Mouse (Mus musculus) skeletal muscle tissue, adult 2 months (tissue): ENCODE data around the gene Mnx1.
"Not testable (repeated sequence)": the region's sequence is repeated elsewhere in the genome, so short reads cannot be mapped to it uniquely, and the experiment has no call there.

Experiments used
- DNase-seq: peaks from one replicate; pipeline ENCODE4 v3.0.0-alpha.2; 2012; ENCODE audit warnings: low read depth, low spot score

Mnx1 gene

GRCm38 (mm10) chr5:29469501-29469900, 8.8 kb downstream of the Mnx1 start:
- DNase-seq = no peak

- DNase-seq = no peak
Measured at GRCm38 (mm10) chr5:29468351-29469065, 9.8 kb downstream of the Mnx1 start.

DNA sequence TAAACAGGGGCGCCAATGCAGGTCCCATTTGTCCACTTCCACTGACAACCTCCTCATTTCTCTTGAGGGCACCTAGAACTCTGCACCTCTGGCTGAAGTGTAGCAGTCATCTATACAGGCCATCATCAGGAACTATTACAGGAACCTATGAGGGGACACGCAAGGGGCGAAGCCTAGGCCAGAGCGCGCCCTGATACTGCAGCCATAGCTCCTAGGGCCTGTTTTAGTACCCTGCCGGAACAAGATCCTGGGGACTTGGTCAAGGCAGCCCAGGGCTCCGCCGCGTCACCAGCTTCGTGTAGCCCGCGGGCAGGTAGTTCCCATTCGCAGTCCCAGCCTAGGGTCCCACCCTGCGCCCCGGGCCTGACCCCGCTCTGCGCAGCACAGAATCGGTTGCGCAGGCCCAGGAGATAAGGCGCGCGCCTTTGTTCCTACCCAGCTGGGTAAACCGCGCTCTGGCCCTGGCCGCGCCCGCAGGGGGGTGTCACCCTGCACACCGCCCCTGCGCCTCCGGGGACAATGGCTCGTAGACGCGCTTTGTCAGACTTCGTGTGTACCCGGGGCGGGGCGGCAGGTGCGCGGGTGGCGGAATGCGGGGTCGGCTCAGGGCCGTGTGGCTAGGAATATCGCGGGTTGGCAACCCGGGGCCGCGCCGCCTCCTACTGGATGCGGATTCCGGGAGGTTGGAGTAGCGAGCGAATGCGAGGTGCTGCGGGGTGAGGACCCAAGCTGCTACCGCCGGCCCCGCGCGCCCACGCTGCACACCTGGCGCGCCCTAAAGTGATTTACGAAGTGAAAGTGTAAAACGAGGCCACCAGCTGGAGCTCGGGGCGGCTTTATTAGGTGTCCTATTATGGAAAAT, 10.6 kb downstream of the Mnx1 start:
- DNase-seq = no peak

- no peak for DNase-seq
Measured at GRCm38 (mm10) chr5:29462943-29463686, 15.2 kb downstream of the Mnx1 start.

- no peak for DNase-seq
Measured at GRCm38 (mm10) chr5:29456895-29457656, 21.2 kb downstream of the Mnx1 start.

- no peak for DNase-seq
Measured at GRCm38 (mm10) chr5:29452352-29452751, 25.9 kb downstream of the Mnx1 start.

DNA sequence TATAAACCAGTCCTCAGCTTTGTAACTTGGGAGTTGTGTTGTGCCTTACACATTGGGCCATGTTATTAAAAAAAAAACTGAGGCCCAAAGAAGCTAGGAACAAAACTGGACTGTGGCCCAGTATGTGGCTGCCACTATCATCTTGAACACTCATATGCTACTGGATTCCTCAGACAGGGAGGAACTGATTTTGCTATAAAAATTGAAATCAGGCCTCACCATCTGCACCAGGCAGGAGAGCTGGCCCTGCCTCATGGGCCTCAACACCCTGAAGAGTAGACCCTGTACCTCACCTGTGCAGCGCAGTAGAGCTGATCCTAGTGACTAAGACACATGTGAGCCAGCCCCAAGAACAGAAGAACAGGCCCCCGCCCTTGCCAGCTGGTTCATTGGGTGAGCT, 33.0 kb downstream of the Mnx1 start:
- no peak for DNase-seq

DNA sequence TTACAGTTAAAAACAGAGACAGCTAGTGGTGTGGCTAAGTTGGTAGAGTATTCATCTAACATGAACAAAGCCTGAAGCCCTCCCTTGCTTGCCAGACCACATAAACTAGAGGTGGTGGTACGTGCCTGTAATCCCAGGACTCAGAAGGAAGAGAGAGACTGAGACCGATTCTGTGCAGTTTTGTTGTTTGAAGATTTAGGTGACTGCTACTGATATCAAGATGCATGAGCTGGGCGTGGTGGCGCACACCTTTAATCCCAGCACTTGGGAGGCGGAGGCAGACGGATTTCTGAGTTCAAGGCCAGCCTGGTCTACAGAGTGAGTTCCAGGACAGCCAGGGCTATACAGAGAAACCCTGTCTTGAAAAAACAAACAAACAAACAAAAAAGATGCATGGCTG, 41.5 kb downstream of the Mnx1 start:
- not testable (repeated sequence) for DNase-seq

DNA sequence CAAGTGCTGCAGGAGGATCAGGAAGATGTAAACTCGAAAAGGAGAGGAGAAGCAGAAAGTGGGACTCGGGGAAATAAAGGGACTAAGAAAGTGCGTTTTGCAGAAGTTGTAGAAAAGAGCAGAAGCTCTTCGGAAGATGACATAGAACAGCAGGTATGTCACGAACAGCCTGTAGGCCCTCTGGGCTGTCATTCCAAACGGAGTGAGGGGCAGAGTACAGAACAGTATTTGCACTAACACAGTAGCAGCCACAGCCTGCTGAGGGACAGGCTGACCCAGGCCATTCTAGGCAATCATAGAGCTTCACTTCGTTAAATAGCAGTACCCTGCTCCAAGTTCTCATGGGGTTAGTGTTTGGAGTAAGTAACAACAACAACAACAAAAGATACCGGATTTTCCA, 42.8 kb downstream of the Mnx1 start:
- DNase-seq = no peak

DNA sequence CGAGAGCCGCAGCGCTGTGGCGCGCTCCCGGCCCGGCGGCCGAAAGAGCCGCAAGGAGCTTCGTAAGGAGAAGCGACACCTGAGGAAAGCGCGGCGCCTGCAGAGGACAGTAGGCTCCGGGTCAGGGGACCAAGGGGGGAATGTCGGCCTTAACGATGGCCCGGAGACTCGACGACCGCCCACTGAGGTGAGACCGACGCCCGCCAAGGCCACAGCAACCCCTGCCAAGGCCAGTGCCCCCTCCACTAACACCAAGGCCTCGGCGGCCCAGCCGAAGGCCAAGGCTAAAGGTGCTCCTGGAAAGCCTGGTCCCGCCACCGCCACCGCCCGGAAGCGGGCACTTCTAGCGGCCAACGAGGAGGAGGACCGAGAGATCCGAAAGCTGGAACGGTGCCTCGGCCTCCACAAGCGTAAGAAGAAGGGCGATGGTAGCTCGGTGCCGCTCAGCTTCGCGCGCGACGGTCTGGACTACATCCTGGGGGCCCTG, 43.4 kb downstream of the Mnx1 start:
- DNase-seq = peak; percentile 2

DNA sequence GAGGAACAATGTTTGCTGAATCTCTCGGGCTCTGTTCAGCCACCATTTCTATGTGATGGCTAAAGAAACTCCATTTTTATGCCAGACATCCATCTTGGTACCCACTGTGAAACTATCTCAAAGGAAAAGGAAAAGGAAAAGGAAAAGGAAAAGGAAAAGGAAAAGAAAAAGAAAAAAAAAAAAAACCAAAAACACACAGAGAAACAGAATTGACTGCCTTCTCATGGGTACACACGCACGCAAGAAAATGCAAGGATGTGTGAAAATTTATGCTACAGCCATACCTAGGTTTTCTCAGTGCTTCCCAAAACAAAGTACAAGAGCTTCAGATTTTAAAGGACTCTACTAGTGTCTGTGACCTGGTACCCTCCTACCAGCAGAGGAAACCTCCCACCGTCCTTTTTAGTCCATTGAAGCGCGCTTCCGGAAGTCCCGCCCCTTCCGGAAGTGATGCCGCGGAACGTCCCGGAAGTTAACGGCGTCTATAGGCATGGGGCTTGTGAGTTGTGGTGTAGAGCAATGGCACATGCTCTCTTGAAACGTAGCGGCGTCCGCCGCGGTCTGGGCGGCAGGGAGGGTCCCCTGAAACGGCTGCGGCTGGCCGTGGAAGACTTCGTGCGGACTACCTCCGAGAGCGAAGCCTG, 43.9 kb downstream of the Mnx1 start, which contains the start of gene Nom1:
Gene Nom1, plus strand, starts transcription at position 437 of the 644 bp plus-strand sequence.
- DNase-seq = peak; percentile 77

- not testable (repeated sequence) for DNase-seq
Measured at GRCm38 (mm10) chr5:29423330-29423729, 54.9 kb downstream of the Mnx1 start.
